Mouse (Mus musculus) regulatory T cell (primary cell): ENCODE results near the gene Cerk.
"Not testable (repeated sequence)": the region's sequence is repeated elsewhere in the genome, so short reads cannot be mapped to it uniquely, and the experiment has no call there.

Source experiments
- in situ Hi-C: fragments of 300-600 bp; cut with MboI, MseI; formaldehyde crosslinking; loops from one replicate; pipeline ENCODE4 v1.15.1; 2025; ENCODE audit warnings: high pct_unique_total_duplicates

Gene Cerk

GRCm38 (mm10) chr15:86181941-86182439 is 4.0 kb downstream of the Cerk start:
- in situ Hi-C loops = no loop called here

DNA sequence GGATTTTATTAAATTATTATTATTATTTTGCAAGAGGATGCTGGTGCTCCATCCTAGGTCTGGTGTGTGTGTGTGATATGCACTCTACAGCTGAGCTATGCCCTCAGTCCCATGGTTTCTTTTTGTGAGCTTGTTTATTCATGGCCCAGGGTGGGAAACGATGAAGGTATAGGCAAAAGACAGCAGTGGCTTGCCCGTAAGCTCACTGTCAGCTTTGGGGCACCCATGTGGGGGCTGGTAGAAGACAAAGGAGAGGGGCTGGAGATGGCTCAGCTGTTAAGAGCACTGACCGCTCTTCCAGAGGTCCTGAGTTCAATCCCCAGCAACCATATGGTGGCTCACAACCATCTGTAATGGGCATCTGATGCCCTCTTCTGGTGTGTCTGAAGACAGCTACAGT is 4.6 kb downstream of the Cerk start:
- in situ Hi-C loops = not testable (repeated sequence)

GRCm38 (mm10) chr15:86180427-86180826 is 5.5 kb downstream of the Cerk start:
- in situ Hi-C loops = no loop called here

DNA sequence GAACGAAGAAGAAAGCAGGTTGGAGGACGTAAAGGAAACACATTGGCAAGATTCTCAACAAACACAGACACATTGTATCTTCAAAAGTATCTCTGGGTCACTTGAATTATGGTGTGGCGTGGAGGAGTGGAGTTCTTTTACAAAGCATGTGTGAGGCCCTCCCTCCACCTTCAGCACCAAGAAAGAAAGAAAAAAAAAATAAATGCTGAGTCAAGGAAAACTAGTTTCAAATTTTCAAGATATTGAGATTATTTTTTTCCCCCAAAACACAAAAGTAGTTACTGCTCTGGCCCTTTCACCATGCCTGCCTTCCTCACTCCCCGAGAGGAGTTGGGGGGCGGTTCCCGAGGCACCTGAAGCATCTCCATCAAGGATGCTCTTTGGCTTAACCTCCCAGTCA is 7.3 kb downstream of the Cerk start:
- in situ Hi-C loops = loop anchor here (10.0 kb wide), 1 partner anchor 166 kb away; no protein-coding TSS in a partner anchor

- in situ Hi-C loops = loop anchor here (10.0 kb wide), 1 partner anchor 167 kb away; no protein-coding TSS in a partner anchor
These were observed 8.2 kb downstream of the Cerk start for GRCm38 (mm10) chr15:86177703-86178251.

GRCm38 (mm10) chr15:86176771-86177702 is 8.9 kb downstream of the Cerk start:
- in situ Hi-C loops = loop anchor here (10.0 kb wide), 1 partner anchor 168 kb away; no protein-coding TSS in a partner anchor

- in situ Hi-C loops = loop anchor here (10.0 kb wide), 1 partner anchor 169 kb away; no protein-coding TSS in a partner anchor
These were observed 9.8 kb downstream of the Cerk start for GRCm38 (mm10) chr15:86176166-86176565.

DNA sequence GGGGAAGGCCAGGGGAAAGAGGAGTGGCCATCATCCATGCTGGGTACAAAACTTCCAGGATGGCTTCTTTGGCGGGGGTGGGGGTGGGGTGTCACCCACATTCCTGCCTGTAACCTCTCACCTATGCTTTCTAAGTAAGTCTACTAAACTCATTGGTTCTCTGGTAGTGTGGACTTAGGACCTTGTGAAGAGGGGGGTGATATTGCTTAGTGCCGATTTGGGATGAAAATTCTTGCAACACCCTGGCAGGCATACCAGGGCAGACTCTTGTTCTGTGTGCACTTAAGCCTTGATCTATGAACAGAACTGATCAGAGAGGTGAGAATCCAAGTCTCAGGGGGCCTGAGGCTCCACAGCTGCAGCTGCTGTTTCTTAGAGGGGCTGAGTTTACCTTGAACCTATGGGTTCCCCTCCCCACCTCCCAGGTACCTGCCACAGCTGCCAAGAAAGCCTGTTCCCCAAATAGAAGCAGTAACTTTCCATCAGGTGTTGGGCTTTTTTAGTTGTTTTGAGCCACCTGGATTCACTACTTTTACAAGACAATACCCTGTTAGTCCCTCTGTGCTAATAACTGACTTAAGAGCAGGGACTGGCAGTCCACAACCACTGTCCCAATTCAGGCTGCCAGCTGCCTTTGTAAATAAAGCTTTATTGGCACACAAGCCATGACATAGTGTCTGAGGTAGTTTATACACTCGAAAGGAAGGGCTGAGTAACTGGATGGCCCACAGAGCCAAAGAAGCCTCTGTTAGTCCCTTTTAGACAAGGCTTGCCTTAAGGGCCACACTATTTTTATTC is 10.5 kb downstream of the Cerk start:
- in situ Hi-C loops = loop anchor here (10.0 kb wide), 1 partner anchor 169 kb away; no protein-coding TSS in a partner anchor

GRCm38 (mm10) chr15:86173136-86173985 is 12.6 kb downstream of the Cerk start:
- in situ Hi-C loops = loop anchor here (10.0 kb wide), 1 partner anchor 171 kb away; no protein-coding TSS in a partner anchor

DNA sequence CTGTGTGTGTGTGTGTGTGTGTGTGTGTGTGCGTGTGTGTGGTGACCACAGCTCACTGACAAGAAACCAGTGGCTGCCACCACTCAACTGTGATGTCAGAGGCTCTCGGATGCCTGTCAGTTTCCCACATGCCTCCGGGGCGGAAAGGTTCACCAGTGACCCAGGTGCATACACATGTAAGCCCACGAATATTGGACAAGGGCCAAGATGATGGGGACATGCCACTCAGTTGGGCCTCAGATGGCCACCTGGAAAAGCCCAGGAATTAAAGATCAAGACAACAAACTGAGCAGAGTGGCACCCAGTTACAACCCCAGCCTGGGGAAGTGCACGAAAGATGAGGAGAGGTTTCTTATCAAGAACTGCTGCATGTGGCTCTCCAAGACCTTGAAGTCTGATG is 13.4 kb downstream of the Cerk start:
- in situ Hi-C loops = loop anchor here (10.0 kb wide), 1 partner anchor 172 kb away; no protein-coding TSS in a partner anchor

DNA sequence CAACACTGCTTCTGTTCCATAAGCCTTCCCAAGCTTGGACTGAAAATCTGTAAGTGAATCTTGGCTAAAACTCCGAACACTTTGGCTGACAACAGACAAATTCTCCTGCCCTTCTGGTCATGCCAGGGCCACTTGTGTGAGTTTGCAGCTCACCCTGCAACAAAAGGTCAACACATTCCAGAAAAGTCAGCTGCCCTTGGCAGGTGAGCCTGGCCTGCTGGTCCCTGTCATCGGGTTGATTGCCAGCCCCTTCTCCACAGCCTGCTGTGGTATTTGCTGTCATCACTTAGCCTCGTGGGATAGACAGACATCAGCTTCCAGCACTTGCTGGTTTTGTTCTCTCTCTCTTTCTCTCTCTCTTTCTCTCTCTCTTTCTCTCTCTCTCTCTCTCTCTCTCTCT is 13.8 kb downstream of the Cerk start:
- in situ Hi-C loops = loop anchor here (10.0 kb wide), 1 partner anchor 173 kb away; no protein-coding TSS in a partner anchor

- in situ Hi-C loops = loop anchor here (10.0 kb wide), 1 partner anchor 173 kb away; no protein-coding TSS in a partner anchor
These were observed 14.6 kb downstream of the Cerk start for GRCm38 (mm10) chr15:86171316-86171715.

- in situ Hi-C loops = loop anchor here (10.0 kb wide), 1 partner anchor 175 kb away; no protein-coding TSS in a partner anchor
These were observed 16.2 kb downstream of the Cerk start for GRCm38 (mm10) chr15:86169817-86170110.

DNA sequence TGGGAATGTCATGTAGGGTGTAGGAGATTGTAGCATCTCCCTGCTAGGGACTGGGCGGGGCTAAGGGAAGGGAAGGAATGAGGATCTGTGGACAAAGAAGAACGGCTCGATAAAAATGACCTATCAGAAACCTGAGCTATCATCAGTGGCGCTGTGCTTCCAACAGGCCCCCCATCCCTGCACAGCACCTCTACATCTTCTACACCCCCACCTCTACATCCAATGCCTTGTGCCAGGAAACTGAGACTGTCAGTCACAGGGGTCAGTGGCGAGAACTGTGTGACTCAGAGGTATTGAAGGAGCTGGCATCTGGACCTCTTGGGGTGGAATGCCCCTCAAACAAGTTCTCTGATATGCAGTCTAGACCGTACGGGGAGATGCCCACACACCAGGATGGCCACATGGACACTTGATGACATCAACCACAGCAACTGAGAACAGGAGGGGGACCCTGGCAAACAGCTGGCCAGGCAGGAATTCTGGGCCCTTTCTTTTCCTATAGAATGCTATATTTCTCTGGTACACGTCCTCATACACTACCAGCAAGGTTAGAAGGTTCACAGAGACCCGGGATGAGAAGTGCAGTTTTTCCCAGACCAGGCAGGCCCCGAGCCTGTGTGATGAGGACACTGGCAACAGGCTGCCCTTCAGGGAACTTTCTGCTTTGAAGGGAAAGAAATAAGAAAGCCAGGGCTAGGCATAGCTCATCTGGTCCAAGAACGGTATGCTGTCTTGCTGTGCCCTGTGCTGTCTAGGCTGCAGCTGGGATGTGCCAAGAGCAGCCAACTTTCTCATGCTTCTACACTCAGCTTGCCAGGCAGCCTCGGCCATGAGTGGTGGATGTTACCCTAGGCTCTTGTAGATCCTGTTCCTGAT is 16.8 kb downstream of the Cerk start:
- in situ Hi-C loops = no loop called here

DNA sequence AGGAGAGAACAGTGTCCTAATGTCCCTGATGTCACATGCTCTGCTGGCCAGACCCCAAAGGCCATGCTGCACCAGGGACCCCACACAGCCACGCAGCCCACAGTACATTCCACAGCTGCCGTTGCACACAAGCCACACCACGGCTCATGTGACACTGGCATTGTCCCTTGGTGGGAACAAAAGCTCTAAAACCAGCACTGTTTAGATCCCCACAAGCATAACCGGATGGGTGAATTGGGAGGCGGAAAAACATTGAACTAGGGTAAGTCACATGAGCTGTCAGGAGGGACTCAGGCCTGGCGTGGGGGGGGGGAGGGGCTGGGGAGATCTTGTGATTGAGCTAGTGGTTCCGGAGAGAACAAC is 17.5 kb downstream of the Cerk start:
- in situ Hi-C loops = no loop called here

DNA sequence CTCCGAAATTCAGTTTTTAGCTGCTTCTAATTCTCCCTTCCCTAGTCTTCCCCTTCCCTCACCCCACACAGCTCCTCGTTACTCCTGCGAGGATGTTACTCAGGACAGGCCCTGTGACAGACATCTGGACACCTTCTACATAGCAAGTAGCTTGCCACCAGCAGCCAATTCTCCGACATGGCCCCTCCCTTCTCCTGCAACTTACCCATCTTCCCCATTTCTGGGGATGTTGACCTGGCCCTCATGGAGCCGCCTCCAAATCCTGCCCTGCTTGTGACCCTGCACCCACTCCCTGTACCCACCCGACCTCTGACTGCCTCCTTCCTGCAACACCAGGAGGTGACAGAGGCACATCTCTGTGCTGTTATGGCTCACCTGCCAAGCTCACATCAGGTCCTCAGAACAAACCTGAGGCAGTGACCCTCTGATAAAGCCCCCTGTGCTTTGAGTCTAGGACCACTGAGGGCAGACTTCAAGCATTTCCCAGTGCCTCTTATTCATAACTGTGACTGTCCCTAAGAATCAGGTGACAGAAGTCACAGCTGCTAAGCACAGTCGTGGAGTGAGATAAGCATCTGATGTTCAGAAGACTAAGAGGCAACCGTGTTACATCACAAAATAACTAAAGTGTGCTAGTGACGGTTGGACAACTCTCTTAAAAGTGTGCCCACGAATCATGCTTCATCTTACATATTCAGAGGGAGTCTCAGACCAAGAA is 18.0 kb downstream of the Cerk start:
- in situ Hi-C loops = no loop called here

- in situ Hi-C loops = no loop called here
These were observed 18.8 kb downstream of the Cerk start for GRCm38 (mm10) chr15:86167032-86167655.

- in situ Hi-C loops = no loop called here
These were observed 19.9 kb downstream of the Cerk start for GRCm38 (mm10) chr15:86165811-86166590.
